Mouse (Mus musculus) testis, postnatal 14 days (tissue): ENCODE results near the gene Gtf3c4.

ENCODE experiments used
- DNase-seq: peaks from one replicate; pipeline ENCODE4 v3.0.0; 2021; ENCODE audit warnings: low spot score

The Gtf3c4 gene

DNA sequence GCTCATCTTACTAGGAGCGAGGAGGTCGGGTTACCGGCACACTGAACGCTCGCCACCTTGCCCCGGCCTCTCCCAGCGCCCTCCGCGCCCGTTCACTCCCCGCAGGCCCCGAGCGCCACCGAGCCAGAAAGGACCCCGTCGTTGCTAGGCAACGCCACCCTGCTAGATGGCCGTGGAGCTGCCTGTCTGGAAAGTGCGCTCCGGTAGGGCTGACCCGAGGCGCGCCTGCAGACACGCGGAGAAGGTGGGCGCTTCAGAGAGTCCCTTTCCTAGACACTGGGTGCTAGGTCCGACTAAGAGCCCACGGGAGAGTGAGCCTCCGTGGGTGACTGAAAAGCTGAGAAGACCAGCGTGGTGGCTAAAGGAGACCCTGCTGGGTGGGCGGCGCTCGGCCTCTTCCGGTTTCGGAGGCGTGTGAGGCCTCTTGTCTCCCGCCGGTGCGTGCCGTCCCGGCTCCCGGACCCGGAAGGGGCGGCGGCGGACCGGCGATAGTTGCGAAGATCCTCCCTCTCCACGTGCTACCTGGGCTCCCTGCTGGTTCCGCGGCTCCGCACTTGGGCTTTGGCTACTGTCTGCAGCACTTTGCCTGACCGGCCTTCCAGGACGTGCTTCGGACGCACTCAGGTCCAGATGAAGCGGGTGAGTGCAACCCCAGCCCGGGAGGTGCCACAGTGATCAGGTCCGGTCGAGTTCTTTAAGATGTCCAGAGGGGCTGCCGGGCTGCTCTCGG, at the start of gene Gtf3c4, which contains the start of gene Ddx31:
TSS of gene Gtf3c4 (minus strand) at position 139 of the 730 bp plus-strand sequence.
TSS of gene Ddx31 (plus strand) at position 185 of the 730 bp plus-strand sequence.
- DNase-seq = peak; percentile 95

GRCm38 (mm10) chr2:28884914-28885313, 44.8 kb upstream of the Gtf3c4 start:
- no peak for DNase-seq

DNA sequence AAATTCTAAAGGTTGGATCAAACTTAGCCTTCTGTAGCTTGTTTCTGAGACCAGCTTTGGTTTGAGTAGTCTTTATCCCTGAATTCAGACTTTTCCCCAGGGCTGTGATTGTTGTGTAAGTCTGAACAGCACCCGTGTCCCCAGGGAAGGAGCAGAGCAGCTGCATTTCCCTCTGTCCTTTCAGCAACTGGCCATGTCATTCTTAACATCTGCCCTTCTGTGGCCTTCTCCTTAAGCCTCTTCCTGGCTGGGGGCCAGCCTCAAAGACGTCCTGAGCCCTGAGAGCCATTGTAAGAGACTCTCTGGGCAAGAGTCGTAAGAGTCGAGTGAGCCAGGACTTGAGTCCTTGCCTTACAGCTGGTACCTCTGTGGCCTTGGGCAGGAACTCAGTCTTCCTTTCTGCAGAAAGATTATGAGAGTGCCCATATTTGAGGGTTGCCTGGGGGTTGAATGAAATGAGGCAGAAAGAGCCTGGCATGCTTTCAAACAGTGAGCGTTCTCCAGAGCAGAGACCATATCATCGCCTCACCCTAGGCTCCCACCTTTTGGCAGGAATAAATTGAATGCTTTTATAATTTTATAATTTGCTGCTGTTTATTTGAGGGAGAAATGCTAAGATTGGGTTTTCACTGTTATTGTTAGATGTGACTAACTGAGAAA, 42.8 kb upstream of the Gtf3c4 start:
- DNase-seq = no peak

DNA sequence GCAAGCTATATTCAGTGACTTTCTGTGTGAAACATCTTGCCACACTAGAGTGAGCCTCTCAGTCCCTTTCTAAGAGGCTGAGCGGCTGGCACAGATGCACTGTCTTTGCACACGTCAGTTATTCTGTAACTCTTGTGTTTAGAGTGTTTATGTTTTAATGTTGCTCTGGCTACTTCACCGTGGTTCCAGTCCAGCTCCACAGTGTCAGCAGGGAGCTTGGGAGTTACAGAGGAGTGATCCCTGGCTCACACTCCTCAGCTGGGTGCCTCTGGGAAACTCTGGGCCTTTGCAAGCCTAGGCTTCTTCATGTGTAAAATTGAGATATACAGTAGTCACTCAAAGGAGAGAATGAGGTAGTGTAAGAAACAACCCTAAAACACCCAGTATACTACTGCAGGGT, 41.9 kb upstream of the Gtf3c4 start:
- no peak for DNase-seq

DNA sequence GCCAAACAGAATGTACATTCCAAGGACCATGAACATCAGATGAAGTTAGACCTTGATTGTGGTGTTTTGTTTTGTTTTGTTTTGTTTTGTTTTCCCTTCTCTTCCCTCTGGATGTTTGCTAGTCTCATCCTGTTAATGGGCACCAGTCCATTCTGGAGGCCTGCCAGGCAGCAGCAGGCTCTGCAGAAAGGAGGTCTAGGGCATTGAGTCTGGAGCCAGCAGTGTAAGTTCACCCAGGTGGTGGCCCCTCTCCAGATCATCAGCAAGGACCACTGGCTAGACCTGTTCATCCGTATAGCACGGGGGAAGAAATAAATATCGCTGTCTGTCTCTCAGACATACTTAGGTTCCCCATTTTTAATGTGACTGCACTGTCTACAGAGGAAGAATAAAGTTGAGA, 41.1 kb upstream of the Gtf3c4 start:
- no peak for DNase-seq

DNA sequence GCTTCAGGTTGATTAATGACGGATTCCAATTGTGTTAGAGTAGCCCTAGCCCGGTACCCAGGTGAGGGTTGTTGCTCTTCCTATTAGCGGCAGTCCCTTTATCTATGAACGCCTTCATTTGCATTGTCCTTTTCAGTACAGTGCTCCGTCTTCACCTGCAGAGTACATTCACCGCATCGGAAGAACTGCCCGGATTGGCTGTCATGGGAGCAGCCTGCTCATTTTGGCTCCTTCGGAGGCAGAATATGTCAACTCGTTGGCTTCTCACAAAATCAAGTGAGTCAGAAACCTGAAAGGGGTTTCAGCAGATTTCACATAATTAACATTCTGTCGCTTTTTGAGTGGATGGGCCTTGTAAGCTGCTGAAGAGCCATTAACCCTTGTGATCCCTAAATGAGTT, 35.4 kb upstream of the Gtf3c4 start:
- no peak for DNase-seq

DNA sequence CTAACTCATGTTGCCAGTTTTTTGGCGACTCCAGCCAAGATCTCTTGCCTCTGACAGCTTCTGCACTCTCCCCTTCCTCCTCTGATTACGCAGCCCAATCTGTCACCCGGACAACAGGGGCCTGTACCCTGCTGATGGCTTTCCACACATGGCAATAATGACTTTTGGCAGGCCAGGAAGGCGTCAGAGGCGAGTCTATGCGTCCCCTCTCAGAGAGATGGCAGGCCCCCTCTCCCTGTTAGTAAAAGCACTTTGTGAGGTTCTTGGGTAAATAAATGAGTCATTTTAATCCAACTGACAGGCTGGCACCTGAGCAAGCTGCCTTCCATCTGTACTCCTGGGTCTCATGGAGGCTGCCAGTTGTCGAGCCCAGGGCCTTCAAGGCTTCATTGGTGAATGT, 27.3 kb upstream of the Gtf3c4 start:
- no peak for DNase-seq

- DNase-seq = no peak
Observed at GRCm38 (mm10) chr2:28863857-28864256, 23.7 kb upstream of the Gtf3c4 start.

DNA sequence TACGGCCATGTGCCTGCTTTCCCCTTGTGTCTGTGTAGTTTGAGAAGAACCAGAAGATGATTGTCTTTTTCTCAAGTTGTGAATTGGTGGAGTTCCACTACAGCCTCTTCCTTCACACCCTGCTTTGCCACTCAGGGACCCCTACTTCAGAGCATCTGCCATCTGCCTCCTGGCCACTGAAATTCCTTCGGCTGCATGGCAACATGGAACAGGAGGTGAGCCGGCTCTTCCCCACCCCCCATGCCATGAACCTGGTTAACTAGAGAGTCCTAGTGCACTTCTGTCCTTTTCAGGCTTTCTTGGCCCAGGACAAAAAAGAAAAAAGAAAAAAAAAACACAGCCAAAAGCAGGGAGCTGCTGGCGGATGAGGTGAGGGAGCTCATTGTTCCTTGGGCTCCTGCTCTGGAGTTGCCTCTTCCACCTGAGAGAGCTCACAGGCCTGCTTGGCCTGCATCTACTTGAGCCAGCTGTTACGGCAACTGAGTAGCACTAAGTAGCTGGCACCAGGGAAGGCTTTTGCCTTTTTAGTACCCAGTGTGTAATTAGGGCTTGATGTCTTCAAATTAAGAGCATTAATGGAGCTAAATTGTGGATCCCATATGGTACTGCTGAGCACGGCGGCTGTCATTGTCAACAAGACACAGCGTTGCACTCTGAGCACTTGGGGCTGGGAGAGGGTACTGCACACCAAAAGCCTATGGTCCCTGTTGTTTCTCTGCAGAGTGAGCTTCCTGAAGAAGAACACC, 20.7 kb upstream of the Gtf3c4 start:
- DNase-seq = no peak

GRCm38 (mm10) chr2:28859303-28859702, 19.1 kb upstream of the Gtf3c4 start:
- DNase-seq = no peak

DNA sequence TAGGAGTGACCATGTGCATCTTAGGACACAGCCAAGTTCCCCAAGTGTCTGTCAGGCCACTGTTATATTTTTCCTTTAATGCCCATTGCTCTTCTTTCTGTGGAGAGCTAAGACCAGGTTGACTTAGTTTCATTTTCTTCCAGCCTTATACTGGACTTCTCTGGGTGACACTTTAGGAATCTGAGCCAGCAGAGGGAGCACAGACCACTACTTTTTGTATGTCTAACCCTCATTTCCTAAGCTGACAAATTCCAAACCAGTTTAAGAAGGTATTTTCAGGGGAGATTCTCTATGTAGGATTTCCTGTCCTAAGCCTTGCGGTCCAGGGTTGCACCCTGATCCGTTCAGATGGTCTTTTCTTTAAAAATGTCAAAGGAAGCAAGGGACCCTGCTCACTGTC, 15.6 kb upstream of the Gtf3c4 start:
- DNase-seq = no peak

- DNase-seq = no peak
Observed at GRCm38 (mm10) chr2:28852594-28852993, 12.4 kb upstream of the Gtf3c4 start.

DNA sequence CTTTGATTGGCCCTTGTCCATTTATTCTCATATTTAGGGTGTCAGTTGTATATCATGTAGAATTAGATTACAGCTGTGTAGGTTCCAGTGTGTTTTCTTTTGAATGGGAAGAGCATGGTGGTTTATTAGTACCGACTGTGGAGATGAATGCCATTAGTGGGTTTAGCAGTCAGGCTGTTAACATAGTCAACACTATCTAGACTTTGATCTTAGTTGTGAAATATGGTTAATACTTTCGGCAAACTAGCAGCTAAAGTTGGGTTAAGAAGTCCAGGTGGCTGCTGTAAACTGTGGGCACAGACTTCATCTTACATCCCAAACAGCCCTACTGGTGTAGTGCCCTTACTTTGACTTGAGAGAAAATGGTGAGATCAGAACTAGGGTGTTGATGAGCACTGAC, 8.7 kb upstream of the Gtf3c4 start:
- DNase-seq = no peak

DNA sequence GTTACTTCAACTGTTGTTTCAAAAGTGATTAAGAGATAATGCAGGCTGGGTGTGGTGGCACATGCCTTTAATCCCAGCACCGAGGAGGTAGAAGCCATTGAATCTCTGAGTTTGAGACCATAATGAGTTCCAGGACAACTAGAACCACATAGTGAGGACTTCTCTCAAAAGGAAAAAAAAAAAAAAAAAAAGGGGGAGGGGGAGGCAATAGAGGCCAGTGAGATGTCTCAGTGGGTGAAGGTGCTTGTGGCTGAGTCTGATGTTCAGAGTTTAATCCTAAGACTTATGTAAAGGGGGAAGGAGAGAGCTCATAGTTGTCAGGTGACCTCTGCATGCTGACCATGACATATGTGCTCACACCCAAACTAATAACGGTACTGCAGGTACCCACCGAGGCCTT, 1.9 kb upstream of the Gtf3c4 start:
- no peak for DNase-seq

DNA sequence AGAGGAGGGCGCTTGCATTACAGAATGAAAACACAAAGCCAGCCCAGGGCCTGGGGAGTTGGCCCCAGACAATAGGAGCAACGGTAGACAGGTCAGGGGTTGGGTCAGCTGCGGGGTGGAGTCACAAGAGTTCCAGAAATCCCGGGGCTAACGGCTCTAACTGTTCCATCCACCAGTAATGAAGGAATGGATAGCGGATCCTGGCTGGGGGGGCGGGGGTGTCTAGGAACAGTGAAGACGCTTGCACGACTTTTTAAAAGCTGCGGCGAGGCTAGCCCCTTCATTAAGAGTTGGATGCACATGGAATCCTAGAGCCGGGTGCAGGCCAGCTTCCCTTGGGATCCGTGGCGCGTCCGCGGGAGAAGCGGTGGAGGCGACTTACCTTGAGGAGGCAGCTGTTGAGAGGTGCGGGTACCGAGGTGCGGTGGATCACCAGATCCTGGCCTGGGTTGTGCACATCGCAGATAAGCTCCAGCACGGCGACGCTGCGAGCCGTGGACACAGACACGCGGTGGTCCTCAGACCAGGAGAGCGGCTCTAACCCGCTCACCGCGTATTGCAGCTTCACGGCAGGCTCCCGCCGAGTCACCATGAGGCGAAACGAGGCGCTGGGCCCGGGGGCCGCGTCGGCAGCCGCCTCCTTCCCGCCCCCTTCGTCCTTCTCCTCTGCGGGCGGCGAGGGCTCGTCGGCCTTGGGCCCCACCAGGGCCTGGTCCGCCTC, 499 bp downstream of the Gtf3c4 start:
- no peak for DNase-seq

DNA sequence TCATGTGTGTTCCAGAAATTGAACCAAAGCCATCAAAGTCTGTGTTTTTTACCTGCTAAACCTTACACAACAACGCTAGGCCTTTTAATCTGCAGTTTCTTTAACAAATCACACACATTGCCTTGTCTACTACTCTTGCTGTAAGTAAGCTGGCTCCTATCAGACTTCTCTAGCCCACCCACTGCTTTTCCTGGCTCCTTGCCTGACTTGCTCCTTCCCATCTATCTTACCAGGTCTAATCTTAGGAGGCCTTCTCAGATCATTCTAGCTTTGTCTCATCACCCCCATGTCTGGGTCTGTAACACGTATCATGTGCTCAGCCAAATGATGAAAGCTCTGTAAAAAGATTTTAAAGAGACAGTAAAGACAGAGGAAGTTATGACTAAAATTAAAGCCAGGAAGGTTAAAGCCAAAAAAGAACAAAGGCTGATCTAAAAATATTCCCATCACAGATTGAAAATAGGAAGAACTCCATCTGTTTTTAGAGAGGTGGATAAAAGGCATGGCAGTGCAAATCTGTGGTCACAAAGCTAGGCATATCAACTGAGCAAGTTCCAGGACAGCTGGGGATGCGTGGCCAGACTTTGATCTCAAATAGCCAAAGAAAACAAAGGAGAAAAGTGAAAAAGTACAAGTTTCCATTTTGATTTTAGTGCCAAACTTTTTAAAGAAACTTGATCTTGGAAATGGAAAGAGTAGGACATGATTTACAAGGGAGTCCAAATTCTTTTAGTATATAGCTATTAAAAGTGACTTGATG, 3.8 kb downstream of the Gtf3c4 start:
- DNase-seq = no peak

- DNase-seq = no peak
Observed at GRCm38 (mm10) chr2:28829265-28829664, 10.9 kb downstream of the Gtf3c4 start.

DNA sequence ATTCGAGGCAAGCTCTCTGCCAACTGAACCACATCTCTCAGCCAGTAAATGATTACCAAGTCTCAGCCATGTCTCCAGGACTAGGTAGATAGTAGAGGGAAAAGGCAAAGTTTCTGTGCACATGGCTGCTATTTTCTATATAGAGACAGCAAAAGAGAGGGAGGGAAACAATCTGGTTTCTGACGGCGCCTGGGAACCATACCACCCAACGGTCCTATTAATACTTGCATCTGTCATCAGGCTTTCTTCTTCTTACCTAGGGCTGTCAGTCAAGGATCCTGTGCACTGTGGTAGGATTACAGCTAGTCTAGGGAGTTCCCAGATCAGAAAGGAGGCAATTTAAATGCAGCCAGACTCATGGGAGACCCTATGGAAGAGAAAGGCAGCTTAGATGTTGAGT, 21.3 kb downstream of the Gtf3c4 start:
- DNase-seq = no peak

- no peak for DNase-seq
Observed at GRCm38 (mm10) chr2:28810260-28811013, 29.7 kb downstream of the Gtf3c4 start.

GRCm38 (mm10) chr2:28808841-28809240, 31.3 kb downstream of the Gtf3c4 start:
- no peak for DNase-seq

GRCm38 (mm10) chr2:28803406-28803805, 36.8 kb downstream of the Gtf3c4 start:
- DNase-seq = no peak
